Mouse (Mus musculus) hindbrain, embryonic 14.5 days (tissue): ENCODE measurements around the gene Gm6034. TPM values are rescaled to one million over a fixed set of nuclear protein-coding genes. Genes with fewer than 3 reads are reported as not detected.
"Not testable (repeated sequence)": the region's sequence is repeated elsewhere in the genome, so short reads cannot be mapped to it uniquely, and the experiment has no call there.

Source experiments
- ATAC-seq: fragments of 200-750 bp; cut with Nextera tagmentation; 2 replicates; pipeline ENCODE4 v1.8.0; 2017; ENCODE audit warnings: moderate number of reproducible peaks, mild to moderate bottlenecking, moderate TSS enrichment, moderate library complexity; ENCODE audit not compliant: low FRiP score
- DNase-seq: peaks from one replicate; pipeline ENCODE4 v3.0.0-alpha.2; 2015; ENCODE audit warnings: low spot score
- H3K27ac ChIP-seq: fragments of 300-500 bp; sonication (generic); 2 replicates; pipeline ENCODE4 v1.5.1; 2014; ENCODE audit warnings: mild to moderate bottlenecking, moderate library complexity
- H3K27me3 ChIP-seq: fragments of 300-500 bp; sonication (generic); 2 replicates; pipeline ENCODE4 v1.6.1; 2014; ENCODE audit warnings: mild to moderate bottlenecking, low read length, mixed read lengths; ENCODE audit not compliant: control insufficient read depth, insufficient read depth
- H3K36me3 ChIP-seq: fragments of 300-500 bp; sonication (generic); replicated peaks from 2 replicates; pipeline ENCODE4 v1.6.1; 2014; ENCODE audit not compliant: control insufficient read depth, insufficient read depth
- H3K4me1 ChIP-seq: fragments of 300-500 bp; sonication (generic); replicated peaks from 2 replicates; pipeline ENCODE4 v1.6.1; 2014; ENCODE audit warnings: antibody characterized with exemption, low read length, mixed read lengths; ENCODE audit not compliant: control insufficient read depth, insufficient read depth
- H3K4me2 ChIP-seq: fragments of 300-500 bp; sonication (generic); replicated peaks from 2 replicates; pipeline ENCODE4 v1.6.1; 2014; ENCODE audit warnings: mild to moderate bottlenecking, moderate library complexity
- H3K4me3 ChIP-seq: fragments of 300-500 bp; sonication (generic); replicated peaks from 2 replicates; pipeline ENCODE4 v1.5.1; 2014; ENCODE audit warnings: mild to moderate bottlenecking, low read length
- H3K9ac ChIP-seq: fragments of 300-500 bp; sonication (generic); 2 replicates; pipeline ENCODE4 v1.6.1; 2014
- H3K9me3 ChIP-seq: fragments of 300-500 bp; sonication (generic); 2 replicates; pipeline ENCODE4 v1.6.1; 2016; ENCODE audit warnings: low read length; ENCODE audit not compliant: control insufficient read depth
- WGBS: fragments of 180-500 bp; shearing (Covaris S2); extraction: QIAGEN DNeasy Blood & Tissue Kit; methylation state at CpG from one replicate; pipeline ENCODE4 v1.1.7; 2014; 5-methylcytosine and 5-hydroxymethylcytosine counted together
- polyA plus RNA-seq: library from polyadenylated mRNA; unstranded; fragments of >200 nt; fragmentation: Nextera tagmentation; extraction: Ambion mirVana; gene quantifications from 2 replicates; pipeline ENCODE4 v1.2.1, GENCODE M21; 2014

Gm6034 gene
- polyA plus RNA-seq, 1 experiment from 2014 or later, result not detected

DNA sequence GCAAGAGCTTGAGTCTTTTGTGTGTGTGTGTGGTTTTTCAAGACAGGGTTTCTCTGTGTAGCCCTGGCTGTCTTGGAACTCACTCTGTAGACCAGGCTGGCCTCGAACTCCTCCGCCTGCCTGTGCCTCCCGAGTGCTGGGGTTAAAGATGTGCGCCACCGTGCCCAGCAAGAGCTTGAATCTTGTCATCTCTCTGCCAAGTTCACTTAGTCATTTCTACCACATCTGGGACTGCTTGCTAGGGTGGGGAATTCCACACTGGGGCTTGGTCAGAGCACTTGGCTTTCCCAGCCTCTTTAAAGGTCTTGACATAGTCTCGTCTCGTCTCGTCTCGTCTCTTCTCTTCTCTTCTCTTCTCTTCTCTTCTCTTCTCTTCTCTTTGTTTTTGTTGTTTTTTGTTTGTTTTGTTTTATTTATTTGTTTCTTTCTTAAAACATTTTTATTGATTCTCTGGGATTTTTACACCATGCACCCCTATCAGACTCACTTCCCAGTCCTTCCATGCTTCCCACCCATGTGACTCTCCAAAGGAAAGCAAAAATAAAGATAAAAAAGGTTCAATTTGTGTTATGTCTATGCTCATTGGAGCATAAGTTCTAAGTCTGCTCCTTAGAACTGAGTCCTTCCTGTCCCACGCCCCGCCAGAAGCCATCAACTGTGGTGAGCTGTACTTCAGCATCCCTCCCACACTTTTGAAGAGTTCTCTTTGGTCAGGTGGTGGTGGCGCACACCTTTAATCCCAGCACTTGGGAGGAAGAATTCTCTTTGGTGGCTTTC, 41.5 kb upstream of the Gm6034 start:
- WGBS, result 96% methylated on average over 12 of the region's 12 CpGs
- DNase-seq, result no peak
- Histone ChIP-seq H3K4me3 (no peak overlapping the region), H3K4me2 (no peak overlapping the region), H3K27me3 (no peaks in the 10 kb centered on the region), H3K36me3 (no peaks in the 10 kb centered on the region), H3K9ac (no peak overlapping the region), H3K9me3 (no peaks in the 10 kb centered on the region), H3K4me1 (peaks cover under 1% of the 10 kb centered on the region; the same call in 1 of the 2 replicates), H3K27ac (no peak overlapping the region)
- no peak for ATAC-seq

DNA sequence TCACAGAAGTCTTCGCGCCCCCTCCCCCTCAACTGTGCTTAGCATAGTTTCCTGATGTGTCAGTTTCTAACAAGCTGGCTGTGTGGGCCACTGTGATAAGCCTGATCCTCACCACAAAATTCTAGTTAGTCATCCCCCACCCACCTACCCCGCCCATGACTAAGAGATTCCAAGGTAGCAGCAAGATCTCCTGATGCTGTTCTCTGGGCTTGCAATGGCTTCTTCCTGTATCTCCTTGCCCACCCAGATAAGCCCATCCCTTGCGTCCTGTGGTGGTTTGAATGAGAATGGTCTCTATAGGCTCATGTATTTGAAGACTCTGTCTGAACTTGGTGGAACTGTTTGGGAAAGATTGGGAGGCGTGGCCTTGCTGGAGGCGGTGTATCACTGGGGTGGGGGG, 40.8 kb upstream of the Gm6034 start:
- Histone ChIP-seq H3K4me2 (no peak overlapping the region), H3K9ac (no peak overlapping the region), H3K4me1 (no peaks in the 10 kb centered on the region), H3K36me3 (no peaks in the 10 kb centered on the region), H3K4me3 (no peak overlapping the region), H3K27me3 (no peaks in the 10 kb centered on the region), H3K27ac (no peak overlapping the region), H3K9me3 (0 out of 2 replicates have a peak, but pooled peaks cover 4% of the 10 kb centered on the region)
- no peak for ATAC-seq
- DNase-seq, result no peak
- over 99% methylated on average over 6 of the region's 6 CpGs for WGBS

- no peak overlapping the region for H3K27ac ChIP-seq
- H3K9me3 ChIP-seq, result 0 out of 2 replicates have a peak, but pooled peaks cover 4% of the 10 kb centered on the region
- H3K4me2 ChIP-seq, result no peak overlapping the region
- H3K27me3 ChIP-seq, result no peaks in the 10 kb centered on the region
- ATAC-seq, result no peak
- no peaks in the 10 kb centered on the region for H3K36me3 ChIP-seq
- 96% methylated on average over 7 of the region's 7 CpGs for WGBS
- no peak for DNase-seq
- H3K9ac ChIP-seq, result no peak overlapping the region
- H3K4me3 ChIP-seq, result no peak overlapping the region
- no peaks in the 10 kb centered on the region for H3K4me1 ChIP-seq
Measured at GRCm38 (mm10) chr17:36003331-36003730, 39.4 kb upstream of the Gm6034 start.

- H3K36me3 ChIP-seq, H3K27ac ChIP-seq, H3K27me3 ChIP-seq, H3K4me3 ChIP-seq, H3K4me1 ChIP-seq, H3K9ac ChIP-seq, ATAC-seq, H3K4me2 ChIP-seq, DNase-seq, H3K9me3 ChIP-seq: not testable (repeated sequence)
- 93% methylated on average over 7 of the region's 7 CpGs for WGBS
Measured at GRCm38 (mm10) chr17:36004409-36004808, 38.4 kb upstream of the Gm6034 start.

DNA sequence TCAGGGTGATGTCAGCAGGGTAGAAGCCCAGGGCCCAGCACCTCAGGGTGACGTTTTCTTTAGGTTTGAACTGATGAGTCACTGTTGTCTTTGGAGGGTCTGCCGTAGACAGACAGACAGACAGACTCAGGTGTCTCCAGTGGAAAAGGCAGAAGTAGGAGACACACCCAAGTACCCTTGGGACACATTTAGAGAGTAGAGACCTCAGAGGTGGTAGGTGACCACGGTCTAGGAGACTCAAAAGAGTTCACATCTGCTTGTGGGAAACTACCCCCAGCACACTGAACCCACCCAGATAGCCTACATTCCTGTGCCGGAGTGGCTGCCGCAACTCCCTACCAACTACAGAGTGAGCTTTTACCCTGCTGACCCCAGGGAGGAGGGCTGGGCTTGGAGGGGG, 27.8 kb upstream of the Gm6034 start:
- H3K36me3 ChIP-seq, result peaks cover 19% of the 10 kb centered on the region
- WGBS, result 98% methylated on average over 5 of the region's 5 CpGs
- DNase-seq, result no peak
- no peaks in the 10 kb centered on the region for H3K4me1 ChIP-seq
- no peak overlapping the region for H3K9ac ChIP-seq
- H3K4me2 ChIP-seq, result no peak overlapping the region
- no peaks in the 10 kb centered on the region for H3K9me3 ChIP-seq
- no peak overlapping the region for H3K27ac ChIP-seq
- no peak overlapping the region for H3K4me3 ChIP-seq
- H3K27me3 ChIP-seq, result no peaks in the 10 kb centered on the region
- ATAC-seq, result no peak

DNA sequence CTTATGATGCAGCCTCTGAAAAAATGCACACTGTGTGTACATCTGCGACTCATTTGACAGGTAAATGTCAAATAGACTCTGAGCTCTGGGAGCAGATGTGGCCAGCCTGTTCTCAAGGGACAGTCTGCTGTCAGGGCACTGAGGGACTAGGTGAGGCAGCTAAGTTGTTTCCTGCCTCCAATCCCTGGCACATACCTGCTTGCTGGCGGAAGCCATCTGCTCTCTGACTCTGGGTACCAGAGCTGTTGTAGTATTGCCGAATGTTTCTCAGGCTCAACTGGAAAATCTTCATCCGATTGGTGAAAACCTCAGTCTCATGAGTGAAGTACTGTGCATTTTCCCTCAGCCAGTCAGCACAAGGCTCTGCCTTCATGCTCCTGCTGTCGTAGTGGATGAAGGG, 25.7 kb upstream of the Gm6034 start:
- no peaks in the 10 kb centered on the region for H3K9me3 ChIP-seq
- 90% methylated on average over 5 of the region's 5 CpGs for WGBS
- no peak overlapping the region for H3K4me2 ChIP-seq
- no peaks in the 10 kb centered on the region for H3K27me3 ChIP-seq
- peaks cover 19% of the 10 kb centered on the region for H3K36me3 ChIP-seq
- no peak overlapping the region for H3K9ac ChIP-seq
- no peaks in the 10 kb centered on the region for H3K4me1 ChIP-seq
- no peak overlapping the region for H3K4me3 ChIP-seq
- no peak for ATAC-seq
- no peak for DNase-seq
- H3K27ac ChIP-seq, result no peak overlapping the region

DNA sequence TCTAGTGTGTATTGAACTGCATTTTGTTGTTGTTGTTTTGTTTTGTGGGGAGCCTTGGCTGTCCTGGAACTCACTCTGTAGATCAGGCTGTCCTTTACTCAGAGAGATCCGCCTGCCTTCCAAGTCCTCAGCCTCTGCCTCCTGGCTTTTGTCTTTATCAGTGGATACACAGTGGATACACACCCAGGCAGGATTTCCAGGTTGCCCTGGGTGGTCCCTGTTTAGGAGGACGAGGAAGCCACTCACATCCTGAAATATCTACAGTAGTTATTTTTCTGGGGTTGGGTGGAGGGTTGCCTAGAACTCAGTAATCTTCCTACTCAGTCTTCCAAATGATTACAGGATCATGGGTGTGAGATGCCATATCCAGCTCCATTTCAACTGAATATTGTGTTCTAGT, 23.8 kb upstream of the Gm6034 start:
- no peak overlapping the region for H3K4me3 ChIP-seq
- H3K9ac ChIP-seq, result no peak overlapping the region
- H3K4me2 ChIP-seq, result no peak overlapping the region
- DNase-seq (no peak), ATAC-seq (no peak)
- no peaks in the 10 kb centered on the region for H3K9me3 ChIP-seq
- H3K4me1 ChIP-seq, result no peaks in the 10 kb centered on the region
- H3K36me3 ChIP-seq, result peaks cover 19% of the 10 kb centered on the region
- H3K27me3 ChIP-seq, result no peaks in the 10 kb centered on the region
- no peak overlapping the region for H3K27ac ChIP-seq
- 66% methylated on average over 2 of the region's 2 CpGs for WGBS

DNA sequence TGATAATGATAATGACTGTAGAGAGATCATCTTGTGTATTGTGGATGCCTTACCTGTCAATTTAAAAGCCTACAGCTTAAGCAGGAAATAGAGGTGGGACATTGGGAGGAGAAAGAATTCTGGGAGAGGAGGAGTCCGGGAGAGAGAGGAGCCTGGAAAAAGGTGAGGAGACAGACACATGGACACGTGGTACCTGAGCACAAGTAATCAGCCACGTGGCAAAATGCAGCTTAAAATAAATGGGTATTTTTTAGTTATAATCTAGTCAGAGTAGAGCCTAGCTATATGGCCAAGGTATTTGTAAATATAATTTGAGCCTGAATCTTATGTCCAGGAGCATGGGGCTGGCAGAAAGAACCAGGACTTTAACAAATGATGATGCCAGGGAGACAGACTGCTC, 23.2 kb upstream of the Gm6034 start:
- Histone ChIP-seq H3K9ac (no peak overlapping the region), H3K36me3 (peaks cover 14% of the 10 kb centered on the region), H3K27me3 (no peaks in the 10 kb centered on the region), H3K4me2 (no peak overlapping the region), H3K4me1 (no peaks in the 10 kb centered on the region), H3K9me3 (no peaks in the 10 kb centered on the region), H3K4me3 (no peak overlapping the region), H3K27ac (no peak overlapping the region)
- DNase-seq, result no peak
- ATAC-seq, result no peak
- WGBS, result 74% methylated on average over 3 of the region's 3 CpGs

DNA sequence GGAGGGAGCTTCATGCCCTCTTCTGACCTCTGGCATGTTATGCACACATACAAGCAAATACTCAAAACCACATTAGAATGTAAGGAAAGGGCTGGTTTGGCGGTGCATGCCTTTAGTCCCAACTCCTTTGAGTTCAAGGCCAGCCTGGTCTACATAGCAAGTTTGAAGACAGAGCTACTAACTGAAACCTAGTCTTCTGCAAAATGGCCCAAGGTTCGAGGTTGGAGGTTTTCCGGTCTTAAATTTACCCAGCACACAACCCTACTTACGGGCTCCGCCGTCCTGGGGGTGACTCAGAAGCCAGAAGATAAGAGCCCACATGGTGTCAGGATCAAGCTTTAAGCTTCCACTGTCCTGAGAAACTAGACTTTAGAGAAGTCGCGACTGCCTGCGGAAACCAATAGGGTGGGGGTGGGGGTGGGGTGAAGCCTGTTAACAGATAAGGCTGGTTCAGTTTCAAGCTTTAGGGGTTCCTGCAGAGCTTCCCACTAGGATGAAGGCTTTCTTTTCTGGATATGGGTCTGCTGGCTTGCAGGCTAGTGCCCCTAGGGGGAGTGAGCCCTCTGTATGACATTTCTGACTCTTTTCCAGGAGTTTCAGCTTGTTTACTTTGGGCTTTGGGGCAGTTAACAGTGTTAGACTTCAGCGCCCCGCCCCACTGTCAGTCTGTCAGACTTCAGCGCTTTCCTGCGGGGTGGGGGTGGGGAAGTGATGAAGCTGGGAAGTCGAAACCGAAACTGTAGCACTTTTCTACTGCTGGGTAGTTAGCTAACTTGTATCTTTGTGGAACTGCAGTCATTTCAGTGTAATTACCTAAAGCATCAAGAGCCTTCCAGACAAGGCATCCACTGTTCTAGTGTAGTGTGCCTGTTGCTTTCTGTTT, 22.3 kb upstream of the Gm6034 start, which contains the start of gene H2-T24:
TSS of gene H2-T24 (minus strand) at position 370 of the 883 bp plus-strand sequence.
- H3K9ac ChIP-seq, result no peak within 1 kb of the TSS
- no peak for ATAC-seq
- no peak within 1 kb of the TSS for H3K4me2 ChIP-seq
- H3K9me3 ChIP-seq, result no peaks in the 10 kb centered on the region
- H3K4me3 ChIP-seq, result no peak within 1 kb of the TSS
- H3K27ac ChIP-seq, result no peak within 1 kb of the TSS
- WGBS, result 47% methylated on average over 15 of the region's 15 CpGs
- no peak for DNase-seq
- peaks cover 4% of the 10 kb centered on the region for H3K36me3 ChIP-seq
- no peaks in the 10 kb centered on the region for H3K27me3 ChIP-seq
- no peaks in the 10 kb centered on the region for H3K4me1 ChIP-seq
